Mouse (Mus musculus): ENCODE data around the gene Gm14569. TPM values are rescaled to one million over a fixed set of nuclear protein-coding genes. Genes with fewer than 3 reads are reported as not detected.

Gene Gm14569
- polyA plus RNA-seq, 1 experiment, result not detected

GRCm38 (mm10) chrX:36389971-36390370, 101.7 kb downstream of the Gm14569 start:
- H3K27ac ChIP-seq (ENCODE audit: insufficient read depth, low read depth, low read length), result no peak overlapping the region; the same call in 1 of the 2 replicates
- H3K4me1 ChIP-seq (ENCODE audit: control insufficient read depth, insufficient read depth, low read length), result peaks cover 20% of the 10 kb centered on the region
- TF ChIP-seq POLR2A (IDR thresholded peaks at IDR 0.05; ENCODE audit: borderline replicate concordance, low read depth, low read length) (no peak), CTCF (IDR thresholded peaks at IDR 0.05; ENCODE audit: low read depth, low read length) (no peak)
- H3K4me3 ChIP-seq (ENCODE audit: insufficient read depth, low read length), result no peak overlapping the region

GRCm38 (mm10) chrX:36385340-36385739, 106.3 kb downstream of the Gm14569 start:
- TF ChIP-seq POLR2A (IDR thresholded peaks at IDR 0.05; ENCODE audit: borderline replicate concordance, low read depth, low read length) (no peak), CTCF (IDR thresholded peaks at IDR 0.05; ENCODE audit: low read depth, low read length) (no peak)
- Histone ChIP-seq H3K4me1 (ENCODE audit: control insufficient read depth, insufficient read depth, low read length) (peaks cover 13% of the 10 kb centered on the region), H3K27ac (ENCODE audit: insufficient read depth, low read depth, low read length) (no peak overlapping the region), H3K4me3 (ENCODE audit: insufficient read depth, low read length) (no peak overlapping the region)

Other genes starting within 250 kb of the Gm14569 start
- gene Lonrf3, start 163.5 kb downstream of the Gm14569 start, polyA plus RNA-seq (2012; ENCODE audit: insufficient read depth, insufficient read length, missing spikeins), result 19.6 and 20.5 TPM in 2 replicates
- gene Gm6268, start 90.5 kb downstream of the Gm14569 start, polyA plus RNA-seq (2012; ENCODE audit: insufficient read depth, insufficient read length, missing spikeins), result not detected in 2 replicates
- gene Pgrmc1, start 106.4 kb upstream of the Gm14569 start, polyA plus RNA-seq (2012; ENCODE audit: insufficient read depth, insufficient read length, missing spikeins), result 55.7 and 59.8 TPM in 2 replicates
- gene Akap17b, start 153.6 kb upstream of the Gm14569 start, polyA plus RNA-seq (2012; ENCODE audit: insufficient read depth, insufficient read length, missing spikeins), result 1.1 and 2.1 TPM in 2 replicates